In the genomic region with DNA sequence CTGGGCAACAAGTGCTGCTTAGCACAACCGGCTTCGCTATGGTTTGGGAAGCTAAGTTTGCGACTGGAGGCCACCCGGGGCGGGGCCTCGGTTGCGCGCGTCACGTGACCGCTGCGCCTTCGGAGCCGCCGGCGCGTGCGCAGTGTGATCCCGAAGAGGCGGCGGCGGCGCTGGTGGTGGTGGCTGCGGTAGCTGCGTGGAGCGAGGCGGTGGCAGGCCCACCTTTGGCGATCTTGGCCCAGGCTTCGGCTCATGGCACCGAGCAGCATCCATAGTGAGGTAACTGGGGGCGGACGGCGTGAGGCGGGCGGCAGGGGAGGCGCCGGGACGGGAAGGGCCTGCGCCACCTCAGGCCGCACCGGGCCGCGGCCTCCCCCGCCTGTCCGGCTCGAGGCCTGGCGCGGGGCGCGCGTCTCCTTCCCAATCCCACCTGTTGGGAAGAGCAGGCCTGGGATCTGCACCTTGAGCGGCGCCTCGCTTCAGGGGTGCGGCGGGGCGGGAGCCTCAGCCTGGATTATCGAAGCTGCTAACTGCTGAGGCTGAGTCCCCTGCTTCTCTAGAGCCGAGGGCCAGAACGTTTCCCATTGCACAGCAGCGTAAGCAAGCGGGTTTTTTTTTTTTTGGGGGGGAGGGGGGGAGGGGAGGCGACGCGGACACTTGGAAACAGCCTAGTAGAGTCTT, we compare ENCODE assay signal across 8 mouse cellular contexts. TPM values are rescaled to one million over a fixed set of nuclear protein-coding genes. Genes with fewer than 3 reads are reported as not detected.
A peak's percentile ranks its signal among the peaks of the same experiment; 100 is the strongest.
DNase-seq lines count a peak whose midpoint lies in the region; ATAC-seq and TF ChIP-seq lines count a peak whose summit lies in the region.

A gene (plus strand): TSS at position 144 of the 681 bp plus-strand sequence.

- H3K4me2 ChIP-seq in forebrain, embryonic 13.5 days, result peak within 1 kb of the TSS; percentile 68
- H3K4me2 ChIP-seq in liver, postnatal 0 days (ENCODE audit: low read depth, low read length), result peak within 1 kb of the TSS; percentile 76
- peak within 1 kb of the TSS; percentile 55 for H3K4me2 ChIP-seq in neural tube, embryonic 14.5 days (ENCODE audit: low read depth, low read length)

- peaks cover 14% of the 10 kb centered on the region for H3K4me1 ChIP-seq in E14TG2a.4 (replicated peaks; ENCODE audit: low read depth, low read length)
- H3K4me1 ChIP-seq in forebrain, embryonic 13.5 days, result peaks cover 23% of the 10 kb centered on the region
- H3K4me1 ChIP-seq in liver, postnatal 0 days (ENCODE audit: insufficient read depth), result peaks cover 13% of the 10 kb centered on the region
- peaks cover 21% of the 10 kb centered on the region for H3K4me1 ChIP-seq in neural tube, embryonic 14.5 days (ENCODE audit: control insufficient read depth, insufficient read depth, low read length)

- TF ChIP-seq EP300 in liver, postnatal 0 days (IDR thresholded peaks at IDR 0.05; ENCODE audit: low read depth), result no peak

- H3K9me3 ChIP-seq in E14TG2a.4 (ENCODE audit: low read length), result peaks cover 38% of the 10 kb centered on the region
- no peaks in the 10 kb centered on the region for H3K9me3 ChIP-seq in forebrain, embryonic 13.5 days (replicated peaks)
- no peaks in the 10 kb centered on the region for H3K9me3 ChIP-seq in liver, postnatal 0 days (ENCODE audit: low read length)
- no peaks in the 10 kb centered on the region for H3K9me3 ChIP-seq in neural tube, embryonic 14.5 days (ENCODE audit: control insufficient read depth, low read length)

- peak; percentile 96 for ATAC-seq in forebrain, embryonic 13.5 days
- ATAC-seq in liver, postnatal 0 days, result peak; percentile 97
- peak; percentile 96 for ATAC-seq in neural tube, embryonic 14.5 days (ENCODE audit: low read depth)

- peak; percentile 88 for DNase-seq in c-Kit-positive CD71-positive TER-119-positive erythroid progenitor cells, embryonic 14.5 days (ENCODE audit: low spot score)
- peak; percentile 94 to 95 for DNase-seq in heart, postnatal 10 days
- peak; percentile 57 for DNase-seq in large intestine, adult 2 months (ENCODE audit: low read depth, low spot score)
- DNase-seq in liver, postnatal 0 days, result peak; percentile 93
- peak; percentile 97 for DNase-seq in testis, postnatal 10 days (ENCODE audit: low spot score)

- peak within 1 kb of the TSS; percentile 90 for H3K9ac ChIP-seq in forebrain, embryonic 13.5 days
- peak within 1 kb of the TSS; percentile 95 for H3K9ac ChIP-seq in liver, postnatal 0 days (replicated peaks)
- peak within 1 kb of the TSS; percentile 91 for H3K9ac ChIP-seq in neural tube, embryonic 14.5 days (replicated peaks; ENCODE audit: low read depth, low read length)

- H3K27me3 ChIP-seq in E14TG2a.4 (ENCODE audit: insufficient read depth, low read length), result no peaks in the 10 kb centered on the region
- H3K27me3 ChIP-seq in forebrain, embryonic 13.5 days, result no peaks in the 10 kb centered on the region
- no peaks in the 10 kb centered on the region for H3K27me3 ChIP-seq in liver, postnatal 0 days (ENCODE audit: insufficient read depth, low read length)
- no peaks in the 10 kb centered on the region for H3K27me3 ChIP-seq in neural tube, embryonic 14.5 days (ENCODE audit: control insufficient read depth, insufficient read depth, low read length)

- TF ChIP-seq CTCF in E14TG2a.4 (conservative IDR thresholded peaks at IDR 0.05; ENCODE audit: low read length), result no peak
- TF ChIP-seq CTCF in liver, postnatal 0 days (IDR thresholded peaks at IDR 0.05; ENCODE audit: low read depth), result no peak

- H3K27ac ChIP-seq in forebrain, embryonic 13.5 days, result peak within 1 kb of the TSS; percentile 81
- peak within 1 kb of the TSS; percentile 93 for H3K27ac ChIP-seq in liver, postnatal 0 days (ENCODE audit: low read depth)
- H3K27ac ChIP-seq in neural tube, embryonic 14.5 days (ENCODE audit: low read depth, low read length), result peak within 1 kb of the TSS; percentile 68

- under 1% methylated on average over 62 of the region's 65 CpGs for WGBS in forebrain, embryonic 13.5 days
- WGBS in large intestine, adult 2 months, result under 1% methylated on average over 56 of the region's 65 CpGs
- under 1% methylated on average over 56 of the region's 65 CpGs for WGBS in liver, postnatal 0 days (ENCODE audit: insufficient replicate concordance)
- WGBS in neural tube, embryonic 14.5 days, result under 1% methylated on average over 62 of the region's 65 CpGs

- H3K4me3 ChIP-seq in E14TG2a.4 (replicated peaks; ENCODE audit: low read length), result peak within 1 kb of the TSS; percentile 82
- peak within 1 kb of the TSS; percentile 85 for H3K4me3 ChIP-seq in forebrain, embryonic 13.5 days
- peak within 1 kb of the TSS; percentile 95 for H3K4me3 ChIP-seq in liver, postnatal 0 days (ENCODE audit: low read depth, low read length)
- peak within 1 kb of the TSS; percentile 98 for H3K4me3 ChIP-seq in neural tube, embryonic 14.5 days (ENCODE audit: low read depth, low read length)

- intact Hi-C loops in heart, postnatal 10 days (cut with DNase I), result loop anchor here (5.0 kb wide), 2 partner anchors 36 to 69 kb away; a partner anchor contains a TSS

- H3K36me3 ChIP-seq in E14TG2a.4 (ENCODE audit: insufficient read depth, low read length), result no peaks in the 10 kb centered on the region
- 0 out of 2 replicates have a peak, but pooled peaks cover 2% of the 10 kb centered on the region for H3K36me3 ChIP-seq in forebrain, embryonic 13.5 days (ENCODE audit: poor library complexity, severe bottlenecking)
- no peaks in the 10 kb centered on the region for H3K36me3 ChIP-seq in liver, postnatal 0 days (replicated peaks; ENCODE audit: insufficient read depth, low read length)
- no peaks in the 10 kb centered on the region for H3K36me3 ChIP-seq in neural tube, embryonic 14.5 days (ENCODE audit: control insufficient read depth, insufficient read depth, low read length)

RNA-seq across cellular contexts. Expression of the gene that starts here (rescaled TPM):
- 63.2 and 64.9 TPM in 2 replicates for polyA plus RNA-seq in forebrain, embryonic 13.5 days (2015; fragmentation: Nextera tagmentation; extraction: Ambion mirVana)
- total RNA-seq in heart, postnatal 10 days (2021), result 10 to 100 TPM; 19.5 to 20.2 TPM
- 2.8 and 7.1 TPM in 2 replicates for polyA plus RNA-seq in large intestine, adult 2 months (2012; rRNA removed)
- polyA plus RNA-seq in liver, postnatal 0 days (2015; fragmentation: Nextera tagmentation; extraction: Ambion mirVana), result 9.8 and 12.4 TPM in 2 replicates
- polyA plus RNA-seq in neural tube, embryonic 14.5 days (2014; fragmentation: Nextera tagmentation; extraction: Ambion mirVana), result 61.3 and 64.4 TPM in 2 replicates

Comparison
In these comparisons a context has a peak if more than half of its experiments do, and no peak if none do; other contexts are left out.
1. Peak in every context shown above with its lines: DNase-seq, ATAC-seq, H3K4me3 ChIP-seq and H3K27ac ChIP-seq.